Mouse (Mus musculus): ENCODE data around the gene Npl. TPM values are rescaled to one million over a fixed set of nuclear protein-coding genes. Genes with fewer than 3 reads are reported as not detected.
"Not testable (repeated sequence)": the region's sequence is repeated elsewhere in the genome, so short reads cannot be mapped to it uniquely, and the experiment has no call there.

Gene Npl
- polyA plus RNA-seq, 3 experiments from 2014 or later: 0.44 TPM; not detected in 2

DNA sequence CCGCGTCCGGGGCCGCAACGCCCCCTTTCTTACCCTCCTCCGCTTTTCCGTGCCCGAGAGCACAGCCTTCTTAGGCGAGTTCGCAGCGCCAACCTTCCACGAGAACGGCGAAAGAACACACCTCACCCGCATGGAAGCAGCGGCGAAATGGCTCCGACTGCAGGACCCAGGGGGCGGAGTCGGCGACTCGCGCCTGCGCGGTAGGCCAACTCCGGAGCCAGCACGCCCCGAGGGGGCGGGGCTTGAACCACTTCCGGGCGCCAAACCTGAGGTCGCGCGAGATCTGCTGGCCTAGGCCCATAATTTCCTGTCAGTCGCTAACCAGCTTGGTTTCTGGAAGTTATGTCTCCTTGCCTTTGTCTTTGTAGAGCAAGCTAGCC is 62.4 kb downstream of the Npl start, which contains the start of gene Dhx9:
Gene Dhx9, minus strand, starts transcription at position 161 of the 380 bp plus-strand sequence.
- peak; percentile 80 for ATAC-seq

GRCm38 (mm10) chr1:153486767-153487499 is 62.9 kb downstream of the Npl start:
- ATAC-seq: peak; percentile 68

- ATAC-seq: not testable (repeated sequence)
Measured at GRCm38 (mm10) chr1:153486120-153486519, 63.7 kb downstream of the Npl start.

GRCm38 (mm10) chr1:153485201-153485796 is 64.5 kb downstream of the Npl start:
- ATAC-seq: no peak

DNA sequence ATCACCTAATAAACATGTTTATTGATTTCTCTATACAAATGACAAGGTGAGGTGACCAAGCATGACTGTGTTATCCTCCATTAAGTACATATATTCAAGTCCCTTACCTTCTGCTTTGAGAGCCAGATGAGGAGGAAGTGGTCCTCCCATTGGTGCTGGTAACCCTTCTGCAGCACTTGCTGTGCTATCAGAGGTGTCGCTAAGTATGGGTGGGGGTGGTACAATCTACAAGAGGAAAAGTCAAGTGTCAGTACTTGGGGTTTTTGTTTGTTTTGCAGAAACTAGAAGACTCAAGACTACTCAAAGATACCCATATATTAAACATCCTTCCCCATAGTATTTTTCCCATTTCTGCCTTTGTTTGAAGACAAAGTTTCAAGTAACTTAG is 68.8 kb downstream of the Npl start:
- ATAC-seq: no peak

DNA sequence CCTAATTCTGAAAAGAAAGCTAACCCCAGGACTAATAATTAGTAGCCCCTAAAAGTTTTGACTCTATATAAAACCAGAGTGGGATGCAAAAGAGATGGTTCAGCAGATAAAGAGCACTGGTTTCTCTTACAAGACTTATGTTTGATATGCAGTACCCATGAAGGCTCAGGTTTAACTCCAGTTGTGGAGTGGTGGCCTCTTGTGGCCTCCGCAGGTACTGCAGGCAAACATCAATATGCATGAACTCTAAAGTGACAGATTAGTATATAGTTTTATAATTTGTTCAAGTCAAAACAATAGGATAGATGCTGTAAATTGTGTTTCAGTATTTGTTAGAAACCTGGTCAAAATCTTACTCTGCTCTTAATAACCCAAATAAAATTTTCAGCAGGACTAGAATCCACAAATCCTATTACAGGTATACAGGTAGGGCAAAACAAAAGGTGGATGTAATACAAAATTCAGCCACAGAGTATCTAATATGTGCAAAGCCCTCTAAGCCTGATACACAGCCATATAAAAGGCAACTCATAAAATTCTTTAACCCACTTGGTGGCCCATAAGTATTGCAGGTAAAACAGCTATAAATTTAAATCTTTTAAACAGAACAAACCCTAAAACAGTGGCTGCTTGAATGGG is 69.3 kb downstream of the Npl start:
- peak; percentile 82 for ATAC-seq

DNA sequence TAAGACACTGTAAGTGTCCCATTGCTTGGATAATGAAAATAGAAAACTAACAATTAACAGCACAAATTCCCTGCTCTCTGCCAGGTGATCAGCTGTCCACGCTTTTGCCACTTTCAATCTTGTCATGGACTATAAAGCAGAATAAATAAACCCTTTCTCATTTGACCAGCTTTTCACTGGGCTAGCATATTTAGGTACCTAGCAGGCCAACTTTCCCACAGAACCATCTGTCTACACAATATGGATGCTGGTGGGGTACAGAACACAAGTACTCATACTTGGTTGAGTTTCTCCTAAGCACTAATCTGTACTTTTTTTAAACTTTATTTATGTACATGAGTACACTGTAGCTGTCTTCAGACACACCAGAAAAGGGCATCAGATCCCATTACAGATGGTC is 70.5 kb downstream of the Npl start:
- ATAC-seq: no peak

DNA sequence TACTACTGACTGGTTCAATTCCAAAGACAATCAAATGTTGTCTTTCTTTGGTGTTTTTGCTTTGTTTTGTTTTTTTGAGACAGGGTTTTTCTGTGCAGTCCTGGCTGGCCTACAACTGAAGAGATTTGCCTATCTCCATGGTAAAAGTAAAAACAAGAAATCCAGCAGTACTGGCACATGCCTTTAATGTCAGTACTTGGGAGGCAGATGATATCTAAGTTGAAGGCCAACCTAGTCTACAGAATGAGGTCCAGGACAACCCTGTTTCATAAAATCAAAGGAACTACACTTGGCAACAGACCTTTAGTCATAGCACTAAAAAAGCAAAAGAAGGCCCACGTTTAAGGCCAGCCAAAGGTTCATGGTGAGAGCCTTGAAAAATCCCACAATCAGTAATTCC is 88.0 kb downstream of the Npl start:
- ATAC-seq: no peak

GRCm38 (mm10) chr1:153456137-153456536 is 93.7 kb downstream of the Npl start:
- ATAC-seq: no peak

- no peak for ATAC-seq
Measured at GRCm38 (mm10) chr1:153453146-153453642, 96.7 kb downstream of the Npl start.

Other genes with a start within 250 kb of the Npl start
- 10 to 100 TPM in 1 of 3 experiments, 1 to 10 TPM in 2; 6.2 to 11.7 (median 8.9) TPM for gene Lamc1, start 217.3 kb downstream of the Npl start, polyA plus RNA-seq (2017; shearing (Covaris generic))
- gene Shcbp1l, start 124.9 kb downstream of the Npl start, polyA plus RNA-seq (2017; shearing (Covaris generic)): under 1 TPM; 0.28 to 0.54 (median 0.52) TPM
- gene Dhx9, start 62.4 kb downstream of the Npl start, polyA plus RNA-seq (2017; shearing (Covaris generic)): 10 to 100 TPM; 24.1 to 31.8 (median 26.8) TPM
- under 1 TPM; 0.35 to 0.68 (median 0.36) TPM for gene Rgs8, start 103.0 kb upstream of the Npl start, polyA plus RNA-seq (2017; shearing (Covaris generic))
- gene Rgs16, start 190.3 kb upstream of the Npl start, polyA plus RNA-seq (2017; shearing (Covaris generic)): 10 to 100 TPM; 19.8 to 37.6 (median 35.0) TPM
- gene Rnasel, start 199.4 kb upstream of the Npl start, polyA plus RNA-seq (2017; shearing (Covaris generic)): 10 to 100 TPM; 38.2 to 49.4 (median 41.8) TPM